Mouse (Mus musculus) heart, adult 2 months (tissue): Measurements from ENCODE around the gene Foxp1.

Experiments
- CTCF ChIP-seq: fragments of 200-600 bp; IDR thresholded peaks from 2 replicates; pipeline ENCODE4 v1.8.1; 2022; ENCODE audit warnings: antibody characterized with exemption, mild to moderate bottlenecking, moderate library complexity
- POLR2A ChIP-seq: fragments of 200-500 bp; IDR thresholded peaks from 2 replicates; pipeline ENCODE4 v1.6.1; 2011; ENCODE audit warnings: mild to moderate bottlenecking, low read depth, low read length, control low read depth; ENCODE audit not compliant: insufficient read depth

DNA sequence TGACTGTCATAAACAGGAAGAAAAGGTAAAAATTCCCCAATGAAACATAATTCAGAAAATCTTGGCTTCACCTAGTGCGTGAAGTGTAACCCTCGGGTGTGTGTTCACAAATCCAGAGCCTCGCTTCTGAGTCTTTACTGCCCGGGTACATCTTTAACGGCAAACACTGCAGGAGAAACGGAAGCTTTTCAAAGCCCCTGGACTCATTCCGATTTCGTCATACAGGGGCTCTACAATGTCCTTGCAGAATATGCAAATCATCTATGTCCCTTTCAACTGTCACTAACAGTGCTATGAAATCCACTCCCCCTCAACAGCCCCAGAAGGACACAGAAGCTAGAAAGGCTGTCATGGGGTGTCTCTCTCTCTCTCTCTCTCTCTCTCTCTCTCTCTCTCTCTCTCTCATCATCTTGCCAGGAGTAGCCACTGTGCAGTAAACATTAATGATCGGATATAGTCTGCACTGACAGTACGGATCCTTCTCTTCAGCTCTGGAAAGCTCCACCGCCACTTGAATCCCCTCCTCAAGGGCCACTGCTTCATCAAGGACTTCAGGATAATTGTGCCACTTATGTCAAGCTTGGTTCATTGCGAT, 331.4 kb downstream of the Foxp1 start:
- no peak for TF ChIP-seq POLR2A
- TF ChIP-seq CTCF, result no peak
